Mouse (Mus musculus) heart, embryonic 13.5 days (tissue): ENCODE measurements around the gene Sf3b5. TPM values are rescaled to one million over a fixed set of nuclear protein-coding genes. Genes with fewer than 3 reads are reported as not detected.
A peak's percentile ranks its signal among the peaks of the same experiment; 100 is the strongest.

Experiments used
- ATAC-seq: fragments of 200-750 bp; cut with Nextera tagmentation; 2 replicates; pipeline ENCODE4 v1.8.0; 2017; ENCODE audit warnings: moderate TSS enrichment; ENCODE audit not compliant: insufficient number of reproducible peaks, low FRiP score, low TSS enrichment; ENCODE audit errors: extremely low read depth
- H3K27ac ChIP-seq: fragments of 300-500 bp; sonication (generic); replicated peaks from 2 replicates; pipeline ENCODE4 v1.5.1; 2015; ENCODE audit warnings: moderate library complexity, mild to moderate bottlenecking, inconsistent platforms
- H3K27me3 ChIP-seq: fragments of 300-500 bp; sonication (generic); replicated peaks from 2 replicates; pipeline ENCODE4 v1.6.1; 2015; ENCODE audit warnings: mild to moderate bottlenecking, inconsistent platforms
- H3K36me3 ChIP-seq: fragments of 300-500 bp; sonication (generic); 2 replicates; pipeline ENCODE4 v1.6.1; 2015; ENCODE audit warnings: mild to moderate bottlenecking, inconsistent platforms
- H3K4me1 ChIP-seq: fragments of 300-500 bp; sonication (generic); 2 replicates; pipeline ENCODE4 v1.6.1; 2015; ENCODE audit warnings: inconsistent platforms
- H3K4me2 ChIP-seq: fragments of 300-500 bp; sonication (generic); 2 replicates; pipeline ENCODE4 v1.6.1; 2015; ENCODE audit warnings: inconsistent platforms, mild to moderate bottlenecking, moderate library complexity
- H3K4me3 ChIP-seq: fragments of 300-500 bp; sonication (generic); 2 replicates; pipeline ENCODE4 v1.5.1; 2015; ENCODE audit warnings: moderate library complexity, mild to moderate bottlenecking, inconsistent platforms
- H3K9ac ChIP-seq: fragments of 300-500 bp; sonication (generic); 2 replicates; pipeline ENCODE4 v1.6.1; 2015; ENCODE audit warnings: inconsistent platforms, mild to moderate bottlenecking, moderate library complexity
- H3K9me3 ChIP-seq: fragments of 300-500 bp; sonication (generic); 2 replicates; pipeline ENCODE4 v1.6.1; 2016; ENCODE audit warnings: inconsistent platforms
- WGBS: fragments of 180-500 bp; shearing (Covaris S2); methylation state at CpG from one replicate; pipeline ENCODE4 v1.1.7; 2015; ENCODE audit warnings: mixed read lengths; 5-methylcytosine and 5-hydroxymethylcytosine counted together
- polyA plus RNA-seq: library from polyadenylated mRNA; unstranded; fragments of >200 nt; fragmentation: Nextera tagmentation; extraction: Ambion mirVana; gene quantifications from 2 replicates; pipeline ENCODE4 v1.2.1, GENCODE M21; 2015

The Sf3b5 gene
- polyA plus RNA-seq, 1 experiment from 2014 or later = 28.9 TPM

- Histone ChIP-seq H3K36me3 (no peaks in the 10 kb centered on the region), H3K4me3 (no peak overlapping the region), H3K27me3 (no peaks in the 10 kb centered on the region), H3K9ac (no peak overlapping the region), H3K27ac (no peak overlapping the region), H3K4me2 (no peak overlapping the region), H3K9me3 (no peaks in the 10 kb centered on the region), H3K4me1 (peaks cover 7% of the 10 kb centered on the region; the same call in 1 of the 2 replicates)
- ATAC-seq = no peak
- 74% methylated on average over 7 of the region's 7 CpGs for WGBS
Observed at GRCm38 (mm10) chr10:12976552-12976951, 28.6 kb upstream of the Sf3b5 start.

GRCm38 (mm10) chr10:12977787-12978212, 27.3 kb upstream of the Sf3b5 start:
- Histone ChIP-seq H3K9me3 (no peaks in the 10 kb centered on the region), H3K27ac (no peak overlapping the region), H3K9ac (no peak overlapping the region), H3K36me3 (no peaks in the 10 kb centered on the region), H3K27me3 (no peaks in the 10 kb centered on the region), H3K4me3 (no peak overlapping the region), H3K4me2 (no peak overlapping the region), H3K4me1 (peaks cover 8% of the 10 kb centered on the region; the same call in 1 of the 2 replicates)
- no peak for ATAC-seq
- 61% methylated on average over 9 of the region's 9 CpGs for WGBS

DNA sequence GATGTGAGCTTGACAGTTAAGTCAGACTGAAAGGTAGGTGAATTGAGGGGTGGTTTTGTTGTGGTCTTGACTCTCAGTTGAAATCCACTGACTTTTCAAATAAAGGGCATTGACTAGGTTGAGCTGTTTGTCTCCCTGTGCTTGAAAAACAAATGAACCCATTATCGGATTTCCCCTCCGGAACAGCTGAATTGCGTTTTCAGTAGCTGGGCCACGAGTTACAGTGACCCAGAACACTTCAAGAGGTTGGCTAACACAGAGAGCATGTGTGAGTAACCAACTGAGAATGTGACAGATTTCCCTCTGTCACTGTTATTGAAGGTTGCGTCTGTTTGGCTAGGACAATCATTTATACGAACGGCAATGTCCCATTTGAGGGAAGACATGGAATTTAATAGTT, 24.1 kb upstream of the Sf3b5 start:
- peaks cover 11% of the 10 kb centered on the region for H3K4me1 ChIP-seq
- no peaks in the 10 kb centered on the region for H3K27me3 ChIP-seq
- no peak overlapping the region for H3K4me3 ChIP-seq
- no peaks in the 10 kb centered on the region for H3K9me3 ChIP-seq
- H3K36me3 ChIP-seq = no peaks in the 10 kb centered on the region
- WGBS = 60% methylated on average over 7 of the region's 7 CpGs
- 0 out of 2 replicates have a peak overlapping the region, but pooled peaks have one; percentile 28 for H3K27ac ChIP-seq
- no peak overlapping the region for H3K4me2 ChIP-seq
- H3K9ac ChIP-seq = no peak overlapping the region
- ATAC-seq = no peak

- Histone ChIP-seq H3K4me1 (peaks cover 33% of the 10 kb centered on the region), H3K27ac (no peak overlapping the region), H3K9ac (no peak overlapping the region), H3K36me3 (no peaks in the 10 kb centered on the region), H3K9me3 (no peaks in the 10 kb centered on the region), H3K4me3 (no peak overlapping the region), H3K4me2 (no peak overlapping the region), H3K27me3 (no peaks in the 10 kb centered on the region)
- 53% methylated on average over 3 of the region's 3 CpGs for WGBS
- ATAC-seq = no peak
Observed at GRCm38 (mm10) chr10:12983516-12983915, 21.6 kb upstream of the Sf3b5 start.

DNA sequence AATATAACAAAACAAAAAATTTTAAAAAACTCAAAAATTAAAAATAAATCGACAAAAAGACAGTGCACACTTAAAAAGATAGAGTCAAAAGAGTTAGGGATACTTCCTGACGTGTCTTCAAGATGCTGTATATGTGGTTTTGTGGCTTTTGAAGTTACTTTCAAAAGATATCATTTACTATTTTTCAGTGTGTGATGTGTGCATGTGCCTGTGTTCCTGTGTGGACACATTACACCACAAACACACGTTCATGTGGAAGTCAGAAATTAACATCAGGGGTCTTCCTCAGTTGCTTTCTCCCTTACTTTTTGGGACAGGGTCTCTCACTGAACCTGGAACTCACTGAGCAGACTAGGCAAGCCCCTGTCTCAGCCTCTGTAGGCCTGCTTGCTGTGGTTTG, 20.1 kb upstream of the Sf3b5 start:
- Histone ChIP-seq H3K4me3 (no peak overlapping the region), H3K27me3 (no peaks in the 10 kb centered on the region), H3K36me3 (no peaks in the 10 kb centered on the region), H3K27ac (no peak overlapping the region), H3K4me2 (no peak overlapping the region), H3K4me1 (peaks cover 33% of the 10 kb centered on the region), H3K9ac (no peak overlapping the region), H3K9me3 (no peaks in the 10 kb centered on the region)
- ATAC-seq = no peak
- WGBS = 71% methylated on average over 3 of the region's 3 CpGs

DNA sequence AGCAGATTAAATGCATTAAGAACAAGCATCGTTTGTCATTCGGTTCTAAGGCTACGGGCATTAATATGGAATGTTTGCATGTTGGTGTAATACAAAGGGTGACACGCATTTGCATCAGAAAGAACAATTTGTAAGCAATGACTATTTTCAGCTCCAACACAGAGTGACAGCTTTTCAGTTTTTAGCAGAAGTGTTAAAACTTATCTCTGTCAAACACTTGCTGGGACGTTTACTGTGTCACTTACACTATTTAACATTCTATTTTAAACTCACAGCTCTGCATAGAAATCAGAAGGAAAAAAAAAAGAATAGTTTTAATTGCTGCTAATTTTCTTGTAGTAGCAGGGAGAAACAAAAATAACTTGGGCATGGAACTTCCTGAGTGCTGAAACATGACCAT, 18.7 kb upstream of the Sf3b5 start:
- Histone ChIP-seq H3K4me3 (no peak overlapping the region), H3K9ac (no peak overlapping the region), H3K4me1 (peaks cover 28% of the 10 kb centered on the region), H3K27me3 (no peaks in the 10 kb centered on the region), H3K27ac (peak overlapping the region; percentile 86), H3K4me2 (no peak overlapping the region), H3K36me3 (no peaks in the 10 kb centered on the region), H3K9me3 (no peaks in the 10 kb centered on the region)
- no peak for ATAC-seq
- 58% methylated on average over 5 of the region's 5 CpGs for WGBS

- ATAC-seq = peak; percentile 42; the same call in 1 of the 2 replicates
- Histone ChIP-seq H3K27ac (peak overlapping the region; percentile 86), H3K36me3 (no peaks in the 10 kb centered on the region), H3K9ac (no peak overlapping the region), H3K27me3 (no peaks in the 10 kb centered on the region), H3K4me2 (0 out of 2 replicates have a peak overlapping the region, but pooled peaks have one; percentile 7), H3K9me3 (no peaks in the 10 kb centered on the region), H3K4me1 (peaks cover 25% of the 10 kb centered on the region), H3K4me3 (no peak overlapping the region)
- 9% methylated on average over 4 of the region's 4 CpGs for whole genome bisulfite sequencing
Observed at GRCm38 (mm10) chr10:12986943-12987342, 18.2 kb upstream of the Sf3b5 start.

DNA sequence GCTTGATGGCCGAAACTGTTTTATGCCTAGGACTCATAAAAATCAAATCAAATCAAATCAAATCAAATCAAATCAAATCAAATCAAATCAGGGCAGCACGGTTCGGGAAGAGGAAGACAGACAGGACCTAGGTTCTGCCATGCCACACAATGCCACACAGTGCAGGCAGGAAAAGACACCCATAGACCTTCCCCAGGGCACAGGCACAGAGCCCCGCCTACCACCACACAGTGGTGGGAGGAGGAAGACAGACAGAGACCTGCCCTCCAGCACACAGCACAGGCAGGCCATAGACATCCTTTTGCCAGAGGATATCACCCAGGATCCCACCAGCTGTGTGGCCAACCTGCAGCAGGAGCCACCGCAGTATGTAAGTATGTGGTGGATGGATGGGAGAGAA, 13.2 kb upstream of the Sf3b5 start:
- peaks cover 16% of the 10 kb centered on the region for H3K4me1 ChIP-seq
- no peaks in the 10 kb centered on the region for H3K9me3 ChIP-seq
- H3K9ac ChIP-seq = no peak overlapping the region
- H3K4me3 ChIP-seq = no peak overlapping the region
- H3K27me3 ChIP-seq = no peaks in the 10 kb centered on the region
- no peak for ATAC-seq
- H3K4me2 ChIP-seq = no peak overlapping the region
- no peak overlapping the region for H3K27ac ChIP-seq
- H3K36me3 ChIP-seq = no peaks in the 10 kb centered on the region
- WGBS = 77% methylated on average over 5 of the region's 5 CpGs

- 80% methylated on average over 25 of the region's 25 CpGs for WGBS
- H3K27me3 ChIP-seq = no peaks in the 10 kb centered on the region
- ATAC-seq = no peak
- H3K27ac ChIP-seq = no peak overlapping the region
- H3K9ac ChIP-seq = no peak overlapping the region
- no peak overlapping the region for H3K4me2 ChIP-seq
- no peaks in the 10 kb centered on the region for H3K36me3 ChIP-seq
- no peaks in the 10 kb centered on the region for H3K9me3 ChIP-seq
- no peak overlapping the region for H3K4me3 ChIP-seq
- 0 out of 2 replicates have a peak, but pooled peaks cover 2% of the 10 kb centered on the region for H3K4me1 ChIP-seq
Observed at GRCm38 (mm10) chr10:12993411-12994039, 11.6 kb upstream of the Sf3b5 start.

DNA sequence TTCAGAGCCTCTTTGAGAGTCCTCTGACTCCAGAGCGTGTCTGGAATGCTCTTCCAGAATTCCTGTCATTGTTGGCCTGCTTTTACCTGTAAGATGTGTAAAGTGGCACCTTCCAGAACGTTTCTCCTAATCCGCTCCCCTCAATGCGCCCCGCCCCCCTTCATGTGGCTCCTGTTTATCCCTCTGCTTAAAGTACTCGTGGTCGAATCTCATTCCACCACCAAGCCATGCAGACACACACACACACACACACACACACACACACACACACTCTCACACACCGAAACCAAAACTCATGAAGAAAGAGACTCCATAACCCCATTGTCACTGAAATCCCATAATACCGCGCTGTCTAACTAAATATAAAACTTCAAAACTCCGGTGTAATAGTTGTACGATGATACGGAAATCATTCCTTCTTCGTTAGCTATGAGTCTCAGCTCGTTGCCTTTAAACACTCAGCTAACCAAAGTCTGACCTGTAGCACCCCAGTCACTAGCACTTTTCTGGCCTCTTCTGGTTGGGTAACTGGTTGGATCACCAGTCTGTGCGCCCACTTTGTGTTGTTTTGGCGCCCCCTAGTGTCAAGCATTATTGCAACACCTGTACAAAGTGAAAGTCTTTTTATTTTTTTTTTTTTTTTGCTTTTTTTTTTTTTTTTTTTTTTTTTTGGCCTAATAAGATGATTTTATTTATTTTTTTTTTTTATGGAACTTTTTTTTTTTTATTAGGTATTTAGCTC, 8.2 kb upstream of the Sf3b5 start:
- peak overlapping the region; percentile 20 for H3K4me3 ChIP-seq
- H3K36me3 ChIP-seq = no peaks in the 10 kb centered on the region
- ATAC-seq = no peak; the same call in 1 of the 2 replicates
- peak overlapping the region; percentile 44 for H3K4me2 ChIP-seq
- no peak overlapping the region for H3K27ac ChIP-seq
- 41% methylated on average over 17 of the region's 17 CpGs for WGBS
- no peaks in the 10 kb centered on the region for H3K27me3 ChIP-seq
- H3K9me3 ChIP-seq = no peaks in the 10 kb centered on the region
- peak overlapping the region; percentile 50; the same call in 1 of the 2 replicates for H3K9ac ChIP-seq
- 0 out of 2 replicates have a peak, but pooled peaks cover 2% of the 10 kb centered on the region for H3K4me1 ChIP-seq

DNA sequence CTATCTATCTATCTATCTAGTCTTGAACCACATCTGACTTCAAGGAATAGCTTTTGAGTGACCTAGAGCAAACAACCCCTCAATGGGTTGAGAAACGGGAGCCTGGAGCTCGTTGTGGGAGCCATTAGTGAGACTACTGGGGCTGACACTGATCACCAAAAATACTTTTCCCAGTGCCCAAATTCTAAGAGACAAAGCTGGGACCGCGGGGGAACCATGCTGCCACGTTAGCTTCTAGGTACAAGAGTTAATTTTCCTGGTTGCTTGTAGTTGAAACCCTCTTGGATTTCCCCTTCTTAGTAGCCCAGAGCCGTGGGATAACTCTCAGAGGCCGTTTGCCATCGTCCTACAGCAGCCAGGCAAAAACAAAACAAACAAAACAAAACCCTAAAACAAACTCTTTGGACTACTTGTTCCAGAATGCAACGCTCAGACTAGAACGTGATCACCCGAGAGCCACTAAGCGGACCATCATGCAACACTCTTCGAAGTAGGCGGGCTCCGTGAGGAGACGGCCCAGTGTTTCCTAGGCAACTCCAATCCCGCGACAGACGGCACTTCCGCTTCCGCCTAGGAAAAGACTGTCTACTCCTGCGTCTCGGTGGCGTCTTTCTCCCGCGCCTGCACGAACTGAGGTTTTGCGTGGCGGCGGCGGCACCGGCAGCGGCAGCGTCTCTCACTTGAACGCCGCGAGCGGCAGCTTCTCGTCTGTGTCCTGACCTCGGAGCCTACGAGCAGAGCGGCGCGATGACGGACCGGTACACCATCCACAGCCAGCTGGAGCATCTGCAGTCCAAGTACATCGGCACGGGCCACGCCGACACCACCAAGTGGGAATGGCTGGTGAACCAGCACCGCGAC, 3.0 kb downstream of the Sf3b5 start:
- peak overlapping the region; percentile 96 for H3K4me2 ChIP-seq
- no peaks in the 10 kb centered on the region for H3K27me3 ChIP-seq
- H3K4me3 ChIP-seq = peak overlapping the region; percentile 93
- H3K27ac ChIP-seq = peak overlapping the region; percentile 74
- peaks cover 12% of the 10 kb centered on the region for H3K36me3 ChIP-seq
- ATAC-seq = peak; percentile 92
- 2% methylated on average over 52 of the region's 52 CpGs for WGBS
- no peaks in the 10 kb centered on the region for H3K9me3 ChIP-seq
- H3K9ac ChIP-seq = peak overlapping the region; percentile 90
- H3K4me1 ChIP-seq = peaks cover 16% of the 10 kb centered on the region
